Mouse (Mus musculus) lung, postnatal 4 days (tissue): ENCODE measurements around the gene Ncapg.

Experiments
- DNase-seq, 2 experiments: peaks; one replicate each; pipeline ENCODE4 v3.0.0; 2021

Ncapg gene

GRCm38 (mm10) chr5:45706811-45707210 is 37.1 kb downstream of the Ncapg start:
- no peak for DNase-seq

- no peak for DNase-seq
These were observed 39.9 kb downstream of the Ncapg start for GRCm38 (mm10) chr5:45709653-45710052.

GRCm38 (mm10) chr5:45718848-45719488 is 49.2 kb downstream of the Ncapg start:
- DNase-seq, result no peak

GRCm38 (mm10) chr5:45733751-45734150 is 64.0 kb downstream of the Ncapg start:
- no peak for DNase-seq

GRCm38 (mm10) chr5:45737911-45738310 is 68.2 kb downstream of the Ncapg start:
- DNase-seq, result no peak
